Mouse (Mus musculus) intestine, embryonic 16.5 days (tissue): ENCODE data around the gene Gm48552. TPM values are rescaled to one million over a fixed set of nuclear protein-coding genes. Genes with fewer than 3 reads are reported as not detected.

Source experiments
- ATAC-seq: fragments of 200-750 bp; cut with Nextera tagmentation; 2 replicates; pipeline ENCODE4 v1.8.0; 2017; ENCODE audit warnings: moderate TSS enrichment, moderate library complexity
- H3K27ac ChIP-seq: fragments of 300-500 bp; sonication (generic); 2 replicates; pipeline ENCODE4 v1.5.1; 2014; ENCODE audit warnings: mild to moderate bottlenecking, low read length
- H3K27me3 ChIP-seq: fragments of 300-500 bp; sonication (generic); replicated peaks from 2 replicates; pipeline ENCODE4 v1.6.1; 2014; ENCODE audit warnings: low read length, control low read depth, mixed read lengths; ENCODE audit not compliant: control insufficient read depth, insufficient read depth
- H3K36me3 ChIP-seq: fragments of 300-500 bp; sonication (generic); 2 replicates; pipeline ENCODE4 v1.6.1; 2014; ENCODE audit warnings: low read length, control low read depth; ENCODE audit not compliant: control insufficient read depth, insufficient read depth
- H3K4me1 ChIP-seq: fragments of 300-500 bp; sonication (generic); 2 replicates; pipeline ENCODE4 v1.6.1; 2014; ENCODE audit warnings: low read length, control low read depth, mixed read lengths; ENCODE audit not compliant: control insufficient read depth, insufficient read depth
- H3K4me2 ChIP-seq: fragments of 300-500 bp; sonication (generic); 2 replicates; pipeline ENCODE4 v1.6.1; 2014; ENCODE audit warnings: low read depth, low read length, control low read depth
- H3K4me3 ChIP-seq: fragments of 300-500 bp; sonication (generic); 2 replicates; pipeline ENCODE4 v1.5.1; 2014; ENCODE audit warnings: mild to moderate bottlenecking, low read length
- H3K9ac ChIP-seq: fragments of 300-500 bp; sonication (generic); 2 replicates; pipeline ENCODE4 v1.6.1; 2014; ENCODE audit warnings: low read depth, low read length
- H3K9me3 ChIP-seq: fragments of 300-500 bp; sonication (generic); 2 replicates; pipeline ENCODE4 v1.6.1; 2016; ENCODE audit warnings: low read length, control low read depth; ENCODE audit not compliant: control insufficient read depth
- WGBS: fragments of 180-500 bp; shearing (Covaris S2); extraction: QIAGEN DNeasy Blood & Tissue Kit; methylation state at CpG from one replicate; pipeline ENCODE4 v1.1.7; 2014; 5-methylcytosine and 5-hydroxymethylcytosine counted together
- polyA plus RNA-seq: library from polyadenylated mRNA; unstranded; fragments of >200 nt; fragmentation: Nextera tagmentation; extraction: Ambion mirVana; gene quantifications from 2 replicates; pipeline ENCODE4 v1.2.1, GENCODE M21; 2015

The Gm48552 gene
- polyA plus RNA-seq, 1 experiment from 2014 or later, result 1.8 TPM

DNA sequence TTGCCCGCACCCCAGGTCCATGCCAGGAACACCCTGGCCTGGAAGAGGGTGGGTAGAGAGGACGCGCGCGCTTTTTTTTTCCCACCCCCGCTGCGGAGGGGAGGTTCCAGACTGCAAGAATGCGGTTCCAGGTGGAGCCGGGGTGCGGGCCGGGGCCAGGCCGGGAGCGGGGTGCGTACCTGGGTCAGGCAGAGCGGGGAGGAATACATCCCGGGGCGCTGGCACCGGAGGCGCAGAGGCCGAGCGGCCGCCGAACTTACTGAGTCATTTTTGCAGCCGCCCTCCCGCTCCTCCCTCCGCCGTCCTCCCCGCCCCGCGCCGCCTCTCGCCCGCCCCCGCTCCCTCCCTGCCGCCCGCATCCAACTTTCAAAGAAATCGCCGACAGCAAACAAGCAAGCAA, 38.1 kb downstream of the Gm48552 start:
- Histone ChIP-seq H3K27ac (peak overlapping the region; percentile 54), H3K4me1 (peaks cover 50% of the 10 kb centered on the region), H3K4me2 (peak overlapping the region; percentile 78), H3K27me3 (peaks cover 7% of the 10 kb centered on the region; the same call in 1 of the 2 replicates), H3K9me3 (no peaks in the 10 kb centered on the region), H3K4me3 (peak overlapping the region; percentile 66), H3K9ac (peak overlapping the region; percentile 81), H3K36me3 (no peaks in the 10 kb centered on the region)
- WGBS, result 1% methylated on average over 33 of the region's 38 CpGs
- no peak for ATAC-seq

DNA sequence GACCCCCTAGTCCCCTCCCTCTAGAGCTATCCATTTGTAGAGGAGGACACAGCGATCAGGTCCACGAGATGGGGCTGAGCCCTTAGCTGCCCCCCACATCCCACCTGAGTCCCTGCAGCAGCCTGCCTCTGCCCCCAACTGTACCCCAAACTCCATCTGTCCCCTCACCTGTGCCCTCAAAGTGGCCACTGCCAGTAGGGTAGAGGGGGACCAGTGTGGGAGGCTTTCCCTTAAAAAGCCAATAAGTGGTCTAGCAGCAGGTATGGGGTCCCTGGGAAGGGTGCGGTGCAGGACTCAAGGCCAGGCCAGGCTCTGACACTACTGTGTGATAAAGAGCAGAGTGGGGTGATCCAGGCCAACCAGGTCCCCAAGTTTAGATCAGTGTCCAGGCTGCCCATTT, 38.5 kb downstream of the Gm48552 start:
- peaks cover 50% of the 10 kb centered on the region for H3K4me1 ChIP-seq
- no peak overlapping the region for H3K27ac ChIP-seq
- H3K9ac ChIP-seq, result peak overlapping the region; percentile 81; the same call in 1 of the 2 replicates
- 35% methylated on average over 3 of the region's 3 CpGs for WGBS
- H3K36me3 ChIP-seq, result no peaks in the 10 kb centered on the region
- H3K4me3 ChIP-seq, result peak overlapping the region; percentile 66
- peaks cover 7% of the 10 kb centered on the region; the same call in 1 of the 2 replicates for H3K27me3 ChIP-seq
- H3K9me3 ChIP-seq, result no peaks in the 10 kb centered on the region
- H3K4me2 ChIP-seq, result peak overlapping the region; percentile 78
- ATAC-seq, result no peak

DNA sequence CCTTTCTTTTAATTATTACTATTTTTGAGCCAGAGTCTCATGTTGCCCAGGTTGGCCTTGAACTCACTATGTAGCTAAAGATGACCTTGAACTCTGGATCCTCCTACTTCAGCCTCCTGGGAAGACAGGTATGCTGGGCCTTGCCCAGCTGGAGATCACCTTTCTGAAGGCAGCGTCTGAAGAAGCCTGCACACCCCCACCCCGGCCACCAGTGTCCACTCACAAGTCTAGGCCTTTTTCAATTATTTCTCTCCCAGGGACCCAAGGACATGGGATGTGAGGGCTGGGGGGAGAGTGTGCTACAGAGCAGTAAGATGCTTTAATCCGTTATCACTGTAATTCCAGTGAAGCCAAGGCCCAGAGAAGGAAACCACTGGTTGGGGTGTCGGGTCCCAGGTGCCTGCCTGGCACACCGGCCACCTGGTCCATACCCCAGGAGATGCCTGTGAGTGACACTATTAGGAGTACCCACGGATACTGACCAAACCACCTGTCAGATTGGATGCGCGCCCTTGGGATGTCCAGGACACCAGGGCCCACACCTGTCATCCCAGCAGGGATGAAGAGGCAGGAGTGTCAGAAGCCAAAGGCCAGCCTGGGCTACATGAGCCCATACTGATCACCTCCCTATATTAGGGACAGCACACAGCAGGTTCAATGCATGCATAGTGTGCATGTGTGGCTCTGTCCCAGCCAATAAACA, 39.1 kb downstream of the Gm48552 start:
- ATAC-seq, result no peak
- H3K27me3 ChIP-seq, result peaks cover 10% of the 10 kb centered on the region; the same call in 1 of the 2 replicates
- no peak overlapping the region for H3K4me3 ChIP-seq
- peaks cover 54% of the 10 kb centered on the region for H3K4me1 ChIP-seq
- 82% methylated on average over 8 of the region's 8 CpGs for WGBS
- H3K9me3 ChIP-seq, result no peaks in the 10 kb centered on the region
- H3K36me3 ChIP-seq, result no peaks in the 10 kb centered on the region
- no peak overlapping the region for H3K4me2 ChIP-seq
- H3K9ac ChIP-seq, result no peak overlapping the region
- no peak overlapping the region for H3K27ac ChIP-seq

DNA sequence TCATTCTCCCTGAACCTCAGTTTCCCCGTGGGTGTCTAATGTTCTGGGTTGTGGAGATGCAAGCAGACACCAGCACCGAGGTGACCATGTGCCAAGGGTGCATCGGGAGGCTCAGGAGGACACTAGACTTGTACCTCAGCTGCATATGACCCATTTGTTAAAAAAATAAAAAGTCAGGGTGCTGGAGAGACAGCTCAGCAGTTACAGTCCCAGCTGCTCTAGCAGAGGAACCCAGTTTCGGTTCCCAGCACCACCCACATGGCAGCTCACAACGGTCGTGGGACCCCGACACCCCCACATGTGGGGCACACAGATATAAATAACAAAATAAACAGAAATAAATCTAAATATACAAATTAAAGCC, 39.7 kb downstream of the Gm48552 start:
- H3K36me3 ChIP-seq, result no peaks in the 10 kb centered on the region
- no peak overlapping the region for H3K27ac ChIP-seq
- H3K27me3 ChIP-seq, result peaks cover 10% of the 10 kb centered on the region; the same call in 1 of the 2 replicates
- H3K4me1 ChIP-seq, result peaks cover 55% of the 10 kb centered on the region
- no peak overlapping the region for H3K4me3 ChIP-seq
- H3K9me3 ChIP-seq, result no peaks in the 10 kb centered on the region
- H3K9ac ChIP-seq, result no peak overlapping the region
- H3K4me2 ChIP-seq, result no peak overlapping the region
- WGBS, result 83% methylated on average over 7 of the region's 7 CpGs
- ATAC-seq, result no peak

DNA sequence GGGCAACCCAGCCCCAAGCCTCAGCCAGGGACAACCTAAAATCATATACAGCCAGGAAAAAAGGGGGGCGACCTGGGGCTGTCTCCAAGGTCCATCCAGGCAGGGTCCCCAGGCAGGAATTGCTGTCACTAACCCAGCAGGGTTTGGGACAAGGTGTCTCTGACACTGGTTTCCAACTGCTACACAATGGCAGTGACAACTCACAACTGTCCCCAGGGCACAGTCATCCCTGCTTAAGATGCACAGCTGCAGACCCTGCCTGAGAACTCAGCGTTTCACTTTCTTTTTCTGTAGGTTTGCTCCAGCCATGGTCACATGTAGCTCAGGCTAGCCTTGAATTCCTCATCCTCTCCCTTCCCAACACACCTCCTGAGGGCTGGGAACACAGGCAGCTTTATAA, 40.3 kb downstream of the Gm48552 start:
- H3K4me3 ChIP-seq, result no peak overlapping the region

DNA sequence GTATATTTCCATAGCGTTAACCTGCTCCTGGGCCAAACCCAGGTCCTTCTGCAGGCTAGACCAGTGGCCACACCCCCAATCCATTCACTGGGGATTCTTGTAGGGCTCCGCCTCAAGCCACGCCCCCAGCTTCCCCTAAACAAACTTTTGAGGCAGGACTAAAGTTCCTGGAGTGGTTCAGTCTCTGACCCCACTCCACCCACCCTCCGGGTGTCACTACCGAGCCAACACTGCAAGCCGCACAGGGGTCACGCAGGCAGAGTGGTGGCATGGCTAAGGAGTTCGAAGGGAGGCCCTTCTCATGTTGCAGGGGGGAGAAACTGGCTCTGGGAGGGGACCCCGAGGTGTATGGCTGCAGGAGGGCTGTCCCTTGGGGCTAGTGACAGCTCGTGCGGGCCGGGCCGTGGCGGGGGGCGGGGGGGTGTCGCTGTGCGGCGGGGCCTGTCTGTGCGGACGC, 40.8 kb downstream of the Gm48552 start:
- H3K4me2 ChIP-seq, result peak overlapping the region; percentile 93
- no peaks in the 10 kb centered on the region for H3K9me3 ChIP-seq
- peaks cover 48% of the 10 kb centered on the region for H3K4me1 ChIP-seq
- peaks cover 10% of the 10 kb centered on the region; the same call in 1 of the 2 replicates for H3K27me3 ChIP-seq
- H3K9ac ChIP-seq, result peak overlapping the region; percentile 79
- ATAC-seq, result peak; percentile 49
- under 1% methylated on average over 20 of the region's 20 CpGs for WGBS
- H3K27ac ChIP-seq, result peak overlapping the region; percentile 94
- H3K36me3 ChIP-seq, result no peaks in the 10 kb centered on the region
- H3K4me3 ChIP-seq, result peak overlapping the region; percentile 77

More for the DNA sequence above, 40.3 kb downstream of the Gm48552 start:
- H3K36me3 ChIP-seq, result no peaks in the 10 kb centered on the region
- no peaks in the 10 kb centered on the region for H3K9me3 ChIP-seq
- ATAC-seq, result no peak
- no peak overlapping the region for H3K9ac ChIP-seq
- H3K4me2 ChIP-seq, result no peak overlapping the region
- H3K27me3 ChIP-seq, result peaks cover 10% of the 10 kb centered on the region; the same call in 1 of the 2 replicates
- 48% methylated on average over 2 of the region's 2 CpGs for WGBS
- H3K27ac ChIP-seq, result no peak overlapping the region
- peaks cover 51% of the 10 kb centered on the region for H3K4me1 ChIP-seq

DNA sequence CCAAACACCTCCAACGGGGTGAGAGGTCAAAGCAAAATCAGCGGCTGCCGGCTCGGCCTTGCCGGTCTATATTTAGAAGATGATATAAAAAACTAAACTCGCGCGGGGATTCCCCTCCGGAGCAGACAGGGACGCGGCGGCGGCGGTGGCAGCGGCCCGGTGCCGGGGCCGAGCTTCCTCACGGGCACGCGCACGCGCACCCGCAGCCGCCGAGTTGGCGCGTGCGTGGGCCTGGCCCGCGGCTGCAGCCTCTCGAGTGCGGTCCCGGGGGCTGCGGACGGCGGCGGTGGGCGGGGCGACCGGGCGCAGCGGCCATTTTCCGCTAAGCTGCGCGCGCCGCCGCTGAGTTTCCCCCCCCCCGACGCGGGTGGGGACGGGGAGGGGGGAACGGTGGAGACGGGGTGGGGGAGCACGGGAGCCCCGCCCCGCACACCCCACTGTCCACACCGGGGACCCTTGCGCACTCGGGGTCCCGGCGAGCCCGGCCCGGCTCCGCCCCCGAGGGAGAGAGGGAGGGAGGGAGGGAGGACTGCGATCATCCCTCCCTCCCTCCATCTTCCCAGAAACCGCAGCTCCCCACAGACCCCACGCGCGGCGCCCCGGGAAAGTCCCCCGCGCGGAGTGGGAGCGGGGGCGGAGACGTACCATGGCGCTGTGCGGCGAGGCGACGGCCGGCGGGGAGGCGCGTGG, 41.5 kb downstream of the Gm48552 start:
- Histone ChIP-seq H3K36me3 (no peaks in the 10 kb centered on the region), H3K9me3 (no peaks in the 10 kb centered on the region), H3K9ac (peak overlapping the region; percentile 79), H3K4me3 (peak overlapping the region; percentile 77), H3K4me2 (peak overlapping the region; percentile 93), H3K27me3 (peaks cover 10% of the 10 kb centered on the region; the same call in 1 of the 2 replicates), H3K4me1 (peaks cover 44% of the 10 kb centered on the region), H3K27ac (peak overlapping the region; percentile 94)
- under 1% methylated on average over 54 of the region's 89 CpGs for WGBS
- peak; percentile 21 for ATAC-seq

DNA sequence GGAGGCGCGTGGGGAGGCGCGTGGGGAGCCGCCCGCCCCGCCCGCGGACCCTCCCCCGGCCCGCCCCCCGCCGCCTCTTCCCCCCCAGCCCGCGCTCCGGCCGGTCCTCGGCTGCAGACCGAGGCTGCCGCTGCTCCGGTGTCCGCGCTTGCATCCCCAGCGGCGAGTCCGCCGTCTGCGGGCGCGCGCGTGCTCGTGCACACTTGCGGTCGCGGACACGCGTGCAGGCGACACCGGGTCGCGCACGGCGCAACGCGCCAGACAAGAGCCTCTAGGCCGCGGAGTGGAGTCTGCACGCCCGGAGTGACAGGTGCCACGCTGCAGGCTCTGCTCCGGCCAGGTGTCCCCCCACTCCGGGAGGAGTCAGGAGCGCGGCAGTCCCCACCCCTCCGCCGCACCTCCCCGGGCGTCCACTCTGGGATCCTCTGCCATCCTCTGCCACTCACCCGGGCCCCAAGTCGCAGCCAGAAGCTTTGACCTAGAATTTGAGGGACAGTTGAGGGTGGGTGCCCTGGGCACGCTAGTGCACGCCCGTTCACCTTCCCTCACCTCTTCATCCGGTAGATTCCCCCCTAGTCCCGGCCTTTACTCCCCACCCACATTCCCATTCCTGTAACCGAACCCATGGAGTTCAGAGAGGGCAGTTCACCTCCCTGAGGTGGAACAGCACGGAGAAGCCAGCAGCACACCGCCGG, 42.2 kb downstream of the Gm48552 start:
- no peak for ATAC-seq
- WGBS, result 3% methylated on average over 57 of the region's 70 CpGs
- peak overlapping the region; percentile 94 for H3K27ac ChIP-seq

More for the DNA sequence above, 42.2 kb downstream of the Gm48552 start:
- Histone ChIP-seq H3K4me2 (peak overlapping the region; percentile 93), H3K9me3 (no peaks in the 10 kb centered on the region), H3K9ac (peak overlapping the region; percentile 79), H3K4me1 (peaks cover 37% of the 10 kb centered on the region), H3K36me3 (no peaks in the 10 kb centered on the region), H3K4me3 (peak overlapping the region; percentile 77), H3K27me3 (peaks cover 8% of the 10 kb centered on the region; the same call in 1 of the 2 replicates)
